Mouse (Mus musculus): ENCODE data around the gene Tmsb10. TPM values are rescaled to one million over a fixed set of nuclear protein-coding genes. Genes with fewer than 3 reads are reported as not detected.
A peak's percentile ranks its signal among the peaks of the same experiment; 100 is the strongest.

The Tmsb10 gene
- total RNA-seq, 1 experiment: 651 TPM

DNA sequence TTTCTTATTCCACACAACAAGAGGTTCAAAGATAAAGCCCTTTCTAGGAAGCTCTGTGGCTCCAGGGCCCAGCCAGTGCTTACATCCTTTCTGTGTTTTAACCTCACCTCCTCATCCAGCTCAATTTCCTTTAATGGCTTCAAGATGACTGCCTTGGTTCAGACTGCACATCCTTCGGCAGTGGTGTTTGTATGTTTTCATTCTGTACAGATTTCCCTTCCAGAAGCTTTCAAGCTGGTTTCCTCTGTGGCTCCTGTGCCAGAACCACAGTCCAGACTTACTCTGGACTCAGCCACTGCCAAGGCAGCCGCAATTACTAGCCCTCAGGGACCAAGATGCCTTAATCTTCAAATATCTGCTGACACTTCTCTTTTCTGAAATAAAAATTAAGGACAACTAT is 6.3 kb downstream of the Tmsb10 start:
- DNase-seq (ENCODE audit: low read depth, low spot score): no peak
- in situ Hi-C loops (cut with MboI; ENCODE audit: low sequenced_read_pairs in 2 of 2, unreplicated experiment in 2 of 2): no loop called here
- no peak overlapping the region for H3K27ac ChIP-seq (ENCODE audit: insufficient read depth, low read depth, low read length, poor library complexity, severe bottlenecking)
- H3K9ac ChIP-seq (ENCODE audit: insufficient read depth, low read depth, low read length, poor library complexity, severe bottlenecking): no peak overlapping the region
- no peaks in the 10 kb centered on the region for H3K9me3 ChIP-seq (ENCODE audit: control insufficient read depth, insufficient read depth, low read depth, low read length)
- H3K4me1 ChIP-seq (ENCODE audit: control insufficient read depth in 2 of 2, insufficient read depth in 2 of 2, low read length in 2 of 2, poor library complexity in 1 of 2): peaks cover 2 to 8% of the 10 kb centered on the region in 2 experiments; a peak in 3 of 4 replicates
- TF ChIP-seq HCFC1 (IDR thresholded peaks at IDR 0.05; ENCODE audit: borderline replicate concordance, insufficient read depth, low read length): no peak
- TF ChIP-seq ZC3H11A (IDR thresholded peaks at IDR 0.05; ENCODE audit: borderline replicate concordance, low read depth, low read length): no peak
- no peak for TF ChIP-seq CHD2 (IDR thresholded peaks at IDR 0.05; ENCODE audit: low read depth, low read length)
- TF ChIP-seq MAFK (IDR thresholded peaks at IDR 0.05; ENCODE audit: insufficient read depth, low read depth, low read length): no peak
- no peak for TF ChIP-seq ZNF384 (IDR thresholded peaks at IDR 0.05; ENCODE audit: low read depth, low read length)
- no peak overlapping the region for H3K4me3 ChIP-seq (ENCODE audit: insufficient read depth in 1 of 2, low read depth in 1 of 2, low read length in 2 of 2, poor library complexity in 1 of 2, severe bottlenecking in 1 of 2)
- H3K36me3 ChIP-seq (ENCODE audit: control insufficient read depth, insufficient read depth, low read length, poor library complexity, severe bottlenecking): no peaks in the 10 kb centered on the region

DNA sequence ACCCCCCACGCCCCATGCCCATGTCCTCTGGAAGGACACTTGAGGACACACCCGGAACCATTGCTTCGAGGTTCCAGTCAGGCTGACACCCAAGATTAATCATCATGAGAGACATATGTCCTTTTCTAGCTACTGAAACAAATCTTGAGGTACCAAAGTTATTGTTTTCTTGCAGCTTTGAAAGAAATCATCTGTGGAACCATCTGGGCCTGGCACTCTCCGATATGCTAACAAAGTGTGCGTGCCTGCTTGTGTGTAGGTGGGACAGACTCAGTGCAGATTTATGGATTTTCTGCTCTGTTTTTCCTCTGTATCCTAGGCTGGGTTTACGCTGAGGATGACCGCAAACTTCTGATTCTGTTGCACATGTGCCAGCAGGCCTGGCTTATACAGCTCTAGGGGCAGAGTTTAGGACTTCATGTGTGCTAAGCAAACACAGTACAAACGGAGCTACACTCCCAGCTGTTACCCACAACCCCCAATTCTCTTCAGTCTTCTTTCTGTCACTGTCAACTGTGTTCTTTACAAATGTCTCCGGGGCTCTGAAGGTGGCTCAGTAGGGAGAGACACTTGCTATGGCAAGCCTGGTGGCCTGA is 9.3 kb downstream of the Tmsb10 start:
- Histone ChIP-seq H3K4me1 (ENCODE audit: control insufficient read depth in 2 of 2, insufficient read depth in 2 of 2, low read length in 2 of 2, poor library complexity in 1 of 2) (no peaks in the 10 kb centered on the region), H3K36me3 (ENCODE audit: control insufficient read depth, insufficient read depth, low read length, poor library complexity, severe bottlenecking) (no peaks in the 10 kb centered on the region; the same call in 1 of the 2 replicates), H3K9me3 (ENCODE audit: control insufficient read depth, insufficient read depth, low read depth, low read length) (no peaks in the 10 kb centered on the region), H3K27ac (ENCODE audit: insufficient read depth, low read depth, low read length, poor library complexity, severe bottlenecking) (no peak overlapping the region), H3K9ac (ENCODE audit: insufficient read depth, low read depth, low read length, poor library complexity, severe bottlenecking) (no peak overlapping the region), H3K4me3 (ENCODE audit: insufficient read depth in 1 of 2, low read depth in 1 of 2, low read length in 2 of 2, poor library complexity in 1 of 2, severe bottlenecking in 1 of 2) (no peak overlapping the region)
- TF ChIP-seq HCFC1 (IDR thresholded peaks at IDR 0.05; ENCODE audit: borderline replicate concordance, insufficient read depth, low read length): no peak
- no peak for DNase-seq (ENCODE audit: low read depth, low spot score)
- in situ Hi-C loops (cut with MboI; ENCODE audit: low sequenced_read_pairs in 2 of 2, unreplicated experiment in 2 of 2): loop anchor here in 1 of 2 experiments (25.0 kb wide), 1 partner anchor 288 kb away; the partner anchor contains the start of gene Suclg1

DNA sequence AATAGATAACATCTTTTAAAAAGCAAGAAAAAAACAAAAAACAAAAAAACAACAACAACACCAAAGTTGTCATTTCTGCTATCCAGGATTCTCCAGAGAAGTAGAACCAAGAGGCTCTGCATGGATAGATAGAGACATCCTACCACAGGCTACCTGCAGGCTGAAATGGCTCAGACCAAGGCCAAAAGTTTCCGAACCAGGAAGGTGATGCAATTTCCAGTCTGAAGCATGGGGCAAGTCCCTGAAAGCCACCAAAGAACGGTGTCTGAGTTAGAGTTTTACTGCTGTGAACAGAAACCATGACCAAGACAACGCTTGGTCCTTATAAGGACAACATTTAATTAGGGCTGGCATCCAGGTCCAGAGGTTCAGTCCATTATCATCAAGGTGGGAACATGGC is 10.2 kb downstream of the Tmsb10 start:
- Histone ChIP-seq H3K9ac (ENCODE audit: insufficient read depth, low read depth, low read length, poor library complexity, severe bottlenecking) (no peak overlapping the region), H3K4me1 (ENCODE audit: control insufficient read depth in 2 of 2, insufficient read depth in 2 of 2, low read length in 2 of 2, poor library complexity in 1 of 2) (no peaks in the 10 kb centered on the region), H3K9me3 (ENCODE audit: control insufficient read depth, insufficient read depth, low read depth, low read length) (no peaks in the 10 kb centered on the region), H3K36me3 (ENCODE audit: control insufficient read depth, insufficient read depth, low read length, poor library complexity, severe bottlenecking) (no peaks in the 10 kb centered on the region; the same call in 1 of the 2 replicates), H3K27ac (ENCODE audit: insufficient read depth, low read depth, low read length, poor library complexity, severe bottlenecking) (no peak overlapping the region), H3K4me3 (ENCODE audit: insufficient read depth in 1 of 2, low read depth in 1 of 2, low read length in 2 of 2, poor library complexity in 1 of 2, severe bottlenecking in 1 of 2) (no peak overlapping the region)
- in situ Hi-C loops (cut with MboI; ENCODE audit: low sequenced_read_pairs in 2 of 2, unreplicated experiment in 2 of 2): loop anchor here in 1 of 2 experiments (25.0 kb wide), 1 partner anchor 289 kb away; the partner anchor contains the start of gene Suclg1
- TF ChIP-seq ZNF384 (IDR thresholded peaks at IDR 0.05; ENCODE audit: low read depth, low read length): no peak
- no peak for TF ChIP-seq MAFK (IDR thresholded peaks at IDR 0.05; ENCODE audit: insufficient read depth, low read depth, low read length)
- TF ChIP-seq CHD2 (IDR thresholded peaks at IDR 0.05; ENCODE audit: low read depth, low read length): no peak
- DNase-seq (ENCODE audit: low read depth, low spot score): no peak

DNA sequence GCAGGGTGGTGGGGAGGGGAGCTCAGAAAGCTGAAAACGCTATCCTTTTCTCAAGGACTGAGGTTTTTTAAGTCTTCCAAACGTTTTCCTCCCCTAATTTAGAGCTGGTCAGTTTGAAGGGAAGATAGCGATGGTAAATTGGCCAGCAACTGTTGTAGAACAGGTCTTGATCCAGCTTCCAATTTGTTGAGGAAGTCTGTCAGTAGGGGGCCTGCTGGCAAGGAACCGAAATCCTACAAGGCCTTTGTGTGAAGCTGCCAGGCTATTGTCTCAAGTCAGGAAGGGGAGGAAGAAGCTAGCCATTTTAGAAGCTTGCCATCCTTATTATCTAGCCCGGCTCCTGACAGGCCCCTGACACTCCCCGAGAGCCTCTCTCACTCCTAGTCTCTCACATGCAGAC is 10.6 kb downstream of the Tmsb10 start:
- no peak for DNase-seq (ENCODE audit: low read depth, low spot score)
- H3K27ac ChIP-seq (ENCODE audit: insufficient read depth, low read depth, low read length, poor library complexity, severe bottlenecking): no peak overlapping the region
- H3K36me3 ChIP-seq (ENCODE audit: control insufficient read depth, insufficient read depth, low read length, poor library complexity, severe bottlenecking): no peaks in the 10 kb centered on the region; the same call in 1 of the 2 replicates
- no peak overlapping the region for H3K9ac ChIP-seq (ENCODE audit: insufficient read depth, low read depth, low read length, poor library complexity, severe bottlenecking)
- TF ChIP-seq HCFC1 (IDR thresholded peaks at IDR 0.05; ENCODE audit: borderline replicate concordance, insufficient read depth, low read length) (no peak), ZNF384 (IDR thresholded peaks at IDR 0.05; ENCODE audit: low read depth, low read length) (no peak), ZC3H11A (IDR thresholded peaks at IDR 0.05; ENCODE audit: borderline replicate concordance, low read depth, low read length) (no peak), CHD2 (IDR thresholded peaks at IDR 0.05; ENCODE audit: low read depth, low read length) (no peak), MAFK (IDR thresholded peaks at IDR 0.05; ENCODE audit: insufficient read depth, low read depth, low read length) (no peak)
- H3K4me3 ChIP-seq (ENCODE audit: insufficient read depth in 1 of 2, low read depth in 1 of 2, low read length in 2 of 2, poor library complexity in 1 of 2, severe bottlenecking in 1 of 2): no peak overlapping the region
- in situ Hi-C loops (cut with MboI; ENCODE audit: low sequenced_read_pairs in 2 of 2, unreplicated experiment in 2 of 2): loop anchor here in 1 of 2 experiments (25.0 kb wide), 1 partner anchor 289 kb away; the partner anchor contains the start of gene Suclg1
- H3K4me1 ChIP-seq (ENCODE audit: control insufficient read depth in 2 of 2, insufficient read depth in 2 of 2, low read length in 2 of 2, poor library complexity in 1 of 2): no peaks in the 10 kb centered on the region
- H3K9me3 ChIP-seq (ENCODE audit: control insufficient read depth, insufficient read depth, low read depth, low read length): no peaks in the 10 kb centered on the region

DNA sequence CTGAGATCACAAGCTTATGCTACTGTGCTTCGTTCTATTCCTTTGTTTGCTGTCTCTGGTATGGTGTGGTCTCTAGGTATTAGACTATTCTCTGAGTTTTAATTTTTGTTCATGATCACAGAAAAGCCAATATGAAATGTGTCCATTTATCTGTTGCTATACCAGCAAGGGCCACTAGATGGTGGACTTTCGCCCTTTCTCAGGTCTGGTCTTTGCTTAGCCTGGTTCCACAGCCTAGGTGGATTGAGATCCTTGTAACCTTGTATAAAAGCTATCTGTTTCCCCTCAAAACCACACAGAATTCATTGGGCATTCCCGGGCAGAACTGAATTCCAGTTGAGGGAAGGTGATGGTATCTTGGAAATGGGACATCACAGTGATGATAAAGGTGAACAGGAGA is 18.1 kb downstream of the Tmsb10 start:
- TF ChIP-seq ZC3H11A (IDR thresholded peaks at IDR 0.05; ENCODE audit: borderline replicate concordance, low read depth, low read length) (peak; percentile 61; the same call in 1 of the 2 replicates), MAFK (IDR thresholded peaks at IDR 0.05; ENCODE audit: insufficient read depth, low read depth, low read length) (no peak)
- no peak overlapping the region for H3K9ac ChIP-seq (ENCODE audit: insufficient read depth, low read depth, low read length, poor library complexity, severe bottlenecking)
- H3K9me3 ChIP-seq (ENCODE audit: control insufficient read depth, insufficient read depth, low read depth, low read length): no peaks in the 10 kb centered on the region
- no peak overlapping the region for H3K4me3 ChIP-seq (ENCODE audit: insufficient read depth in 1 of 2, low read depth in 1 of 2, low read length in 2 of 2, poor library complexity in 1 of 2, severe bottlenecking in 1 of 2)
- no peaks in the 10 kb centered on the region for H3K36me3 ChIP-seq (ENCODE audit: control insufficient read depth, insufficient read depth, low read length, poor library complexity, severe bottlenecking)
- no peaks in the 10 kb centered on the region for H3K4me1 ChIP-seq (ENCODE audit: control insufficient read depth in 2 of 2, insufficient read depth in 2 of 2, low read length in 2 of 2, poor library complexity in 1 of 2)
- in situ Hi-C loops (cut with MboI; ENCODE audit: low sequenced_read_pairs in 2 of 2, unreplicated experiment in 2 of 2): loop anchor here in 1 of 2 experiments (25.0 kb wide), 1 partner anchor 297 kb away; the partner anchor contains the start of gene Suclg1
- H3K27ac ChIP-seq (ENCODE audit: insufficient read depth, low read depth, low read length, poor library complexity, severe bottlenecking): no peak overlapping the region
- no peak for DNase-seq (ENCODE audit: low read depth, low spot score)
